Mouse (Mus musculus) B cell, adult (primary cell): Measurements from ENCODE around the gene Gm21294. TPM values are rescaled to one million over a fixed set of nuclear protein-coding genes. Genes with fewer than 3 reads are reported as not detected.

ENCODE experiments used
- total RNA-seq: library from RNA; stranded (reverse); gene quantifications from 4 replicates; pipeline ENCODE4 v1.2.4, GENCODE M21; 2023; ENCODE audit not compliant: inconsistent age

Gene Gm21294
- not detected in 4 replicates for total RNA-seq

DNA sequence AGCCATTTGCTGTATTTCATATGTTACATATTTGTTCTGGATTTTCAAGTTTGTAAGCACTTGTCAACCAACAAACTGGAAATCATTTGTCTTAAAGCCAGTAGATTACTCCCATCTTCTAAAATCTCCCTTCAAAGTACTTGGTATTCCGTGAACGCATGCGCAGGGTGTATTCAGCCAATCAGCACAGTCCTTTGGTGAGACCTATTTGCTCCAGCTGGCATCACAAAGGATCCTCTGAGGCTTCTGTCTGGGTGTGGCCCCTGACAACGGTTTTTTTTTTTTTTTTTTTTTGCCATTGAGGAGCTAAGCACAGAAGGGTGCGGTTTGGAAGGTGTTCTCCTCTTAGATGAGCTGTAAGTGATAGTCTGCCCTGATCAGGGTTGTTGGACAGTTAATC is at the start of gene Gm21294:
TSS of gene Gm21294 (plus strand) at position 301 of the 400 bp plus-strand sequence.

